ENCODE assay signal across 8 mouse cellular contexts in genomic region chr9:44337436-44338169, GRCm38 (mm10). TPM values are rescaled to one million over a fixed set of nuclear protein-coding genes. Genes with fewer than 3 reads are reported as not detected.
DNase-seq lines count a peak whose midpoint lies in the region; ATAC-seq lines count a peak whose summit lies in the region.

No protein-coding gene starts in this region.

- peaks cover 49% of the 10 kb centered on the region for H3K36me3 ChIP-seq in heart, embryonic 15.5 days
- peaks cover 15% of the 10 kb centered on the region for H3K36me3 ChIP-seq in forebrain, embryonic 11.5 days (ENCODE audit: control insufficient read depth, insufficient read depth, low read length)
- peaks cover 48% of the 10 kb centered on the region for H3K36me3 ChIP-seq in limb, embryonic 15.5 days

- peak overlapping the region; percentile 82; the same call in 1 of the 2 replicates for H3K9ac ChIP-seq in heart, embryonic 15.5 days
- H3K9ac ChIP-seq in forebrain, embryonic 11.5 days (ENCODE audit: low read length): no peak overlapping the region
- H3K9ac ChIP-seq in limb, embryonic 15.5 days: no peak overlapping the region

- 0 out of 2 replicates have a peak overlapping the region, but pooled peaks have one; percentile 0 for H3K27ac ChIP-seq in heart, embryonic 15.5 days
- no peak overlapping the region for H3K27ac ChIP-seq in forebrain, embryonic 11.5 days (ENCODE audit: low read depth, low read length)
- H3K27ac ChIP-seq in limb, embryonic 15.5 days: peak overlapping the region; percentile 35; the same call in 1 of the 2 replicates

- 68% methylated on average over 9 of the region's 9 CpGs for WGBS in heart, embryonic 15.5 days
- WGBS in forebrain, embryonic 11.5 days: 70% methylated on average over 9 of the region's 9 CpGs
- WGBS in limb, embryonic 15.5 days: 68% methylated on average over 9 of the region's 9 CpGs

- DNase-seq in heart, postnatal 10 days: no peak
- peak; percentile 52 for DNase-seq in A20 (ENCODE audit: low read depth, low spot score)
- no peak for DNase-seq in forebrain, embryonic 11.5 days (ENCODE audit: low spot score)
- DNase-seq in urinary bladder, postnatal 10 days (ENCODE audit: low spot score): no peak
- no peak for DNase-seq in adrenal gland, postnatal 4 days (ENCODE audit: low spot score in 2 of 2)

- H3K9me3 ChIP-seq in heart, embryonic 15.5 days (replicated peaks): no peaks in the 10 kb centered on the region
- H3K9me3 ChIP-seq in forebrain, embryonic 11.5 days (ENCODE audit: control insufficient read depth, low read length): no peaks in the 10 kb centered on the region; the same call in 1 of the 2 replicates
- H3K9me3 ChIP-seq in limb, embryonic 15.5 days: no peaks in the 10 kb centered on the region

- no peaks in the 10 kb centered on the region for H3K27me3 ChIP-seq in heart, embryonic 15.5 days
- H3K27me3 ChIP-seq in forebrain, embryonic 11.5 days (ENCODE audit: control insufficient read depth, insufficient read depth, low read length): no peaks in the 10 kb centered on the region
- no peaks in the 10 kb centered on the region for H3K27me3 ChIP-seq in limb, embryonic 15.5 days

- peaks cover 34% of the 10 kb centered on the region for H3K4me1 ChIP-seq in heart, embryonic 15.5 days (replicated peaks)
- H3K4me1 ChIP-seq in forebrain, embryonic 11.5 days (replicated peaks; ENCODE audit: control insufficient read depth, insufficient read depth, low read length): peaks cover 6% of the 10 kb centered on the region; the same call in 1 of the 2 replicates
- H3K4me1 ChIP-seq in limb, embryonic 15.5 days: peaks cover 21% of the 10 kb centered on the region

- H3K4me3 ChIP-seq in heart, embryonic 15.5 days: peak overlapping the region; percentile 71
- H3K4me3 ChIP-seq in forebrain, embryonic 11.5 days (ENCODE audit: low read depth, low read length): peak overlapping the region; percentile 99
- H3K4me3 ChIP-seq in limb, embryonic 15.5 days: peak overlapping the region; percentile 76

- peak overlapping the region; percentile 77 for H3K4me2 ChIP-seq in heart, embryonic 15.5 days
- peak overlapping the region; percentile 37 for H3K4me2 ChIP-seq in forebrain, embryonic 11.5 days (ENCODE audit: low read depth, low read length, severe bottlenecking)
- H3K4me2 ChIP-seq in limb, embryonic 15.5 days: 0 out of 2 replicates have a peak overlapping the region, but pooled peaks have one; percentile 73

- ATAC-seq in heart, embryonic 15.5 days (replicated peaks; ENCODE audit: insufficient number of reproducible peaks, insufficient read depth, low FRiP score, low read depth): no peak
- no peak for ATAC-seq in forebrain, embryonic 11.5 days (replicated peaks; ENCODE audit: low FRiP score)
- ATAC-seq in limb, embryonic 15.5 days (ENCODE audit: insufficient number of reproducible peaks, low FRiP score, low TSS enrichment, low read depth): no peak
- no peak for ATAC-seq in granulocyte monocyte progenitor cell, adult 5-6 weeks (replicated peaks; ENCODE audit: poor library complexity, severe bottlenecking)

- intact Hi-C loops in heart, postnatal 10 days (cut with DNase I): no loop called here

RNA-seq across cellular contexts. Expression of gene H2afx, which starts 3.1 kb away (rescaled TPM):
- polyA plus RNA-seq in heart, embryonic 15.5 days (2015; fragmentation: Nextera tagmentation; extraction: Ambion mirVana): 167 and 187 TPM in 2 replicates
- 10 to 100 TPM; 54.1 to 57.9 TPM for total RNA-seq in heart, postnatal 10 days (2021)
- 463 and 498 TPM in 2 replicates for polyA plus RNA-seq in forebrain, embryonic 11.5 days (2014; fragmentation: Nextera tagmentation; extraction: Ambion mirVana)
- polyA plus RNA-seq in limb, embryonic 15.5 days (2015; fragmentation: Nextera tagmentation; extraction: Ambion mirVana): 252 and 254 TPM in 2 replicates
- 100 to 1,000 TPM; 146 to 165 TPM for total RNA-seq in adrenal gland, postnatal 4 days (2021)
- 76.3 and 96.9 TPM in 2 replicates for total RNA-seq in granulocyte monocyte progenitor cell, adult 5-6 weeks (2014; fragmentation: Nextera tagmentation)
- 298 and 423 TPM in 2 replicates for total RNA-seq in granulocyte monocyte progenitor cell, adult 5-6 weeks (2017)

RNA-seq across cellular contexts. Expression of gene Hmbs, which starts 6.4 kb away (rescaled TPM):
- polyA plus RNA-seq in heart, embryonic 15.5 days (2015; fragmentation: Nextera tagmentation; extraction: Ambion mirVana): 89.7 and 105 TPM in 2 replicates
- total RNA-seq in heart, postnatal 10 days (2021): 10 to 100 TPM; 54.2 to 55.2 TPM
- polyA plus RNA-seq in forebrain, embryonic 11.5 days (2014; fragmentation: Nextera tagmentation; extraction: Ambion mirVana): 155 and 166 TPM in 2 replicates
- polyA plus RNA-seq in limb, embryonic 15.5 days (2015; fragmentation: Nextera tagmentation; extraction: Ambion mirVana): 88.7 and 95.1 TPM in 2 replicates
- total RNA-seq in adrenal gland, postnatal 4 days (2021): 100 to 1,000 TPM; 118 to 136 TPM
- total RNA-seq in granulocyte monocyte progenitor cell, adult 5-6 weeks (2014; fragmentation: Nextera tagmentation): 64.3 and 92.6 TPM in 2 replicates
- 32.2 and 47.4 TPM in 2 replicates for total RNA-seq in granulocyte monocyte progenitor cell, adult 5-6 weeks (2017)

RNA-seq across cellular contexts. Expression of gene Dpagt1, which starts 11.8 kb away (rescaled TPM):
- polyA plus RNA-seq in heart, embryonic 15.5 days (2015; fragmentation: Nextera tagmentation; extraction: Ambion mirVana): 27.8 and 31.0 TPM in 2 replicates
- 10 to 100 TPM; 21.1 to 25.2 TPM for total RNA-seq in heart, postnatal 10 days (2021)
- polyA plus RNA-seq in forebrain, embryonic 11.5 days (2014; fragmentation: Nextera tagmentation; extraction: Ambion mirVana): 47.7 and 49.1 TPM in 2 replicates
- polyA plus RNA-seq in limb, embryonic 15.5 days (2015; fragmentation: Nextera tagmentation; extraction: Ambion mirVana): 37.7 and 38.0 TPM in 2 replicates
- 10 to 100 TPM; 32.3 to 36.2 TPM for total RNA-seq in adrenal gland, postnatal 4 days (2021)
- total RNA-seq in granulocyte monocyte progenitor cell, adult 5-6 weeks (2014; fragmentation: Nextera tagmentation): 41.0 and 48.8 TPM in 2 replicates
- total RNA-seq in granulocyte monocyte progenitor cell, adult 5-6 weeks (2017): 18.2 and 26.4 TPM in 2 replicates

RNA-seq across cellular contexts. Expression of gene C2cd2l, which starts 17.5 kb away (rescaled TPM):
- 6.5 and 7.1 TPM in 2 replicates for polyA plus RNA-seq in heart, embryonic 15.5 days (2015; fragmentation: Nextera tagmentation; extraction: Ambion mirVana)
- total RNA-seq in heart, postnatal 10 days (2021): 10 to 100 TPM; 14.2 to 17.6 TPM
- polyA plus RNA-seq in forebrain, embryonic 11.5 days (2014; fragmentation: Nextera tagmentation; extraction: Ambion mirVana): 12.2 and 13.7 TPM in 2 replicates
- 6.9 and 7.1 TPM in 2 replicates for polyA plus RNA-seq in limb, embryonic 15.5 days (2015; fragmentation: Nextera tagmentation; extraction: Ambion mirVana)
- 10 to 100 TPM; 28.9 to 31.8 TPM for total RNA-seq in adrenal gland, postnatal 4 days (2021)
- total RNA-seq in granulocyte monocyte progenitor cell, adult 5-6 weeks (2014; fragmentation: Nextera tagmentation): 8.3 and 17.5 TPM in 2 replicates
- 4.2 and 5.9 TPM in 2 replicates for total RNA-seq in granulocyte monocyte progenitor cell, adult 5-6 weeks (2017)

RNA-seq across cellular contexts. Expression of gene Vps11, which starts 23.9 kb away (rescaled TPM):
- polyA plus RNA-seq in heart, embryonic 15.5 days (2015; fragmentation: Nextera tagmentation; extraction: Ambion mirVana): 17.3 and 20.9 TPM in 2 replicates
- total RNA-seq in heart, postnatal 10 days (2021): 10 to 100 TPM; 22.4 to 22.8 TPM
- polyA plus RNA-seq in forebrain, embryonic 11.5 days (2014; fragmentation: Nextera tagmentation; extraction: Ambion mirVana): 32.2 and 35.7 TPM in 2 replicates
- 29.6 and 30.7 TPM in 2 replicates for polyA plus RNA-seq in limb, embryonic 15.5 days (2015; fragmentation: Nextera tagmentation; extraction: Ambion mirVana)
- total RNA-seq in adrenal gland, postnatal 4 days (2021): 10 to 100 TPM; 65.2 to 73.1 TPM
- total RNA-seq in granulocyte monocyte progenitor cell, adult 5-6 weeks (2014; fragmentation: Nextera tagmentation): 25.8 and 27.1 TPM in 2 replicates
- total RNA-seq in granulocyte monocyte progenitor cell, adult 5-6 weeks (2017): 21.1 and 21.5 TPM in 2 replicates
